Mouse (Mus musculus) adrenal gland, postnatal 14 days (tissue): Measurements from ENCODE around the gene Gm17631. TPM values are rescaled to one million over a fixed set of nuclear protein-coding genes. Genes with fewer than 3 reads are reported as not detected.
"Not testable (repeated sequence)": the region's sequence is repeated elsewhere in the genome, so short reads cannot be mapped to it uniquely, and the experiment has no call there.

Source experiments
- DNase-seq: peaks from one replicate; pipeline ENCODE4 v3.0.0; 2021; ENCODE audit warnings: mixed read lengths
- long read RNA-seq, 2 experiments: library from polyadenylated mRNA; stranded (forward); transcript quantifications; one replicate each; pipeline ENCODE4 v2.0.0; 2021
- total RNA-seq: library from RNA; stranded (reverse); gene quantifications from 2 replicates; pipeline ENCODE4 v1.2.3, GENCODE M21; 2021

The Gm17631 gene
- total RNA-seq: not detected in 2 replicates
- long read RNA-seq, experiment 1: 0 reads
- long read RNA-seq, experiment 2: 0 reads

- DNase-seq: not testable (repeated sequence)
These were observed at the start of gene Gm17631 for GRCm38 (mm10) chr6:129862349-129862748. Gene Gm17631 (plus strand): TSS chr6:129862649.

- DNase-seq: no peak
These were observed 44.7 kb upstream of the Gm17631 start for GRCm38 (mm10) chr6:129817731-129818130.

- DNase-seq: no peak
These were observed 38.4 kb upstream of the Gm17631 start for GRCm38 (mm10) chr6:129824004-129824403.

GRCm38 (mm10) chr6:129825559-129825958 is 36.9 kb upstream of the Gm17631 start:
- no peak for DNase-seq

- no peak for DNase-seq
These were observed 14.1 kb downstream of the Gm17631 start, which contains the start of gene Klra17 for GRCm38 (mm10) chr6:129876549-129876948. Gene Klra17 (minus strand): TSS chr6:129876672.

GRCm38 (mm10) chr6:129882525-129882924 is 20.1 kb downstream of the Gm17631 start:
- no peak for DNase-seq

Other genes starting within 250 kb of the Gm17631 start
- gene Klrk1, start 238.8 kb upstream of the Gm17631 start, total RNA-seq: 1.5 TPM in 1 of 2 replicates, not detected in the other
- gene Klrc3, start 219.3 kb upstream of the Gm17631 start, total RNA-seq: not detected in 2 replicates
- not detected in 2 replicates for gene Klrc2, start 202.0 kb upstream of the Gm17631 start, total RNA-seq
- gene Klrc1, start 183.7 kb upstream of the Gm17631 start, total RNA-seq: not detected in 2 replicates
- gene Klri1, start 145.5 kb upstream of the Gm17631 start, total RNA-seq: not detected in 2 replicates
- gene Klri2, start 122.2 kb upstream of the Gm17631 start, total RNA-seq: not detected in 2 replicates
- gene Gm156, start 78.4 kb upstream of the Gm17631 start, total RNA-seq: not detected in 2 replicates
- not detected in 2 replicates for gene Klra17, start 14.0 kb downstream of the Gm17631 start, total RNA-seq
- gene Klra5, start 55.0 kb downstream of the Gm17631 start, total RNA-seq: not detected in 2 replicates
- gene Klra6, start 164.3 kb downstream of the Gm17631 start, total RNA-seq: not detected in 2 replicates
- gene Klra4, start 204.6 kb downstream of the Gm17631 start, total RNA-seq: not detected in 2 replicates